Mouse (Mus musculus): Measurements from ENCODE around the gene March8. TPM values are rescaled to one million over a fixed set of nuclear protein-coding genes. Genes with fewer than 3 reads are reported as not detected.

March8 gene
- total RNA-seq, 2 experiments from 2014 or later, result 52.1 to 71.6 TPM

DNA sequence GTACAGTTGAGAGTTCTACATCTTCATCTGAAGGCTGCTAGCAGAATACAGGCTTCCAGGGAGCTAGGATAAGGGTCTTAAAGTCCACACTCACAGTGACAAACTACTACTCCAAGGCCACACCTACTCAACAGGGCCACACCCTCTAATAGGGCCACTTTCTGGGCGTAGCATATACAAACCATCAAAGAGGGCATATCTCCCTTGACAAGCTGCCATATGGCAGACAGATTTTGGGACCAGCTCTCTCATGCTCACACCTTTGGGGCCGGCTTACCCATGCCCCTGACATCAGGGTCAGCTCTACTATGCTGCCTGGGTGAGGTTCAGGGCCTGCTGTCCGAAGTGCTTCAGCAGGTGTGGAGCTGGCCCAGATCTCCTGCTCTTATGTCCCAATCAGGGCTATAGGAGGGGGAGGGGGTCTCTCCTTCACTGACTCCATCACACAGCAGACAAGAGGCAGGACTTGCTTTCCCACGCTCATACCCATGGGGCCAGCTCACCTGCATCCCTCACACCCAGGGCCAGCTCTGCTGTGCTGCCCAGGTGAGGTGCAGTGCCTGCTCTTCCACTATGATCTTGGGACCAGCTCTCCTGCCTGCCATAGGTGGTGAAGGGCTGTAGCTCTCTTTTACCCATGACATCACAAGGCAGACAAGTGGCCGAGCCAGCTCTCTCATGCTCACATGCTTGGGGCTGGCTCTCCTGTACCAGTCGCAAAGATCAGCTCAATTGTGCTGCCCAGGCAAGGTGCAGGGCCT lies 32.6 kb downstream of the March8 start:
- DNase-seq, result no peak

DNA sequence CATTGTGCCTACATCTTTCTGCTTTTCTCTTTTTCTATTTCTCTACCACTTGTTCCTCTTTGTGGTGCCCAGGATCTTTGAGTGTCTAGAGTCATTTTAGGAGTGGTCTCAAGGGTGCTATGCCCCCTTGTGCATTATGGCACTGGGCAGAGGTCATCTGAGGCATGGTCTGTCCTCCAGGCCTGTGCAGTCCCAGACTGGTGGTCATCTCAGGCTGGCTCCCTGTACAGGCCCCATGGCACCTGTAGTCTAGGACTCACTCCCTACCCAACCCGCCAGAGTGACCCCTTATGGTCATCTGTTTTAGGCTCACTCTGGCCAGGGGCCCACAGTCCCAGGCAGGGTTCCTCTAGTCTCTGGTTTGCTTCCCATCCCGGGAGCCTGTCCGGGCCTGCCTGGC lies 33.7 kb downstream of the March8 start:
- no peak for DNase-seq

DNA sequence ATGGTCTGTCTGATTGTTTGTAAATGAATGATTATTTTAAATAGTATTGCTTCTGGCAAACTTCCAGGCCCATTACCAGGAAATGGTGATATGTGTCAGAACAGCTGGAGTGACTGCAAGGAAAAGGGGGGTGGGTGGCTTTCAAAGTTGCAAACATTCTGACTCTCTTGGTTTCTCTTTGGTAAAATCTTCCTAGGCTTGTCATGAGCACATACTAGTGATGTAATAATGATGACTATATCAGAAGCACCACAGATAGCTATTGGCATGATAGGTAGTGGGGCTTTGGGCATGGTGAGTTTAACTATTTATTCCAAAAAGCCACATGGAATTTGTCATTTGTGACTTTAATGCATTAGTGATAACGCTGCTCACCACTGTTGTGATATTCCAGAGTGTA lies 36.3 kb downstream of the March8 start:
- DNase-seq, result no peak

GRCm38 (mm10) chr6:116374618-116375017 lies 36.8 kb downstream of the March8 start:
- no peak for DNase-seq

DNA sequence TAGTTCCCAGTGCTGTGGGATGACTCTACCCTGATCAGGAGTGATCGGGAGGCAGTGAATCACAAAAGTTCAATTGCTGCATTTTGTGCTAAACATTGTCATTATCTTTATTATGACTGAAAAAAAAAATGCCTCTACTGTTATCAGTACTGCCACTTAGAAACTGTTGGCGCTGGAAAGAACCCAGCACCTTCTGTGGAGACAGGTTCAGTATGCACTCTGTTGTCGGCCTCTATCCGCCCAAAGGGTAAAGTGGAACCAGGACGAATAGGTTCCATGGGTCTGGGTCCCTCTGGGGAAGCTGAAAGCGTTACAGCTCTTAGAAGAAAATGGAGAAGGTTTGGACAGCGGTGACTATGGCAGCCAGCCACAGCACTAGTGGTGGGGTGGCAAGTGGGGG lies 41.1 kb downstream of the March8 start:
- no peak for DNase-seq

- no peak for DNase-seq
These were observed 42.3 kb downstream of the March8 start for GRCm38 (mm10) chr6:116380157-116380556.

DNA sequence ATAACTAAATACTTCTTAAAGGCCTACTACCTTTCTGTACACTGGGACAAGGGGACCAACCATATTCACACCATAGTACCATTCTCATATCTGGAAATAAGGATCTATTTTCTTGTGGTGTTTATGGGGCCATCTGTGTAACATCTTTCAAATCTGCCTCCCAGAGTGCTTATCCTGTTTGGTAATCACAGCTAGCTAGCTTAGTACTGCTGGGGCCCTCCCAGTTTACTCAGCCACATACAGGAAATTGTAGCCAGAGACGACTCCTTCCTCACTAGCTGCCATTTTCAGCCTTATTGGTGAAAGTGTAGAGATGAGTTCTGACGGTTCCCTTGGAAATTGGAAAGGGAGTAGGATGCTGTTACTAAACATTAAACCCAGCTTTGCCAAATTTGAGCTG lies 43.8 kb downstream of the March8 start:
- no peak for DNase-seq

DNA sequence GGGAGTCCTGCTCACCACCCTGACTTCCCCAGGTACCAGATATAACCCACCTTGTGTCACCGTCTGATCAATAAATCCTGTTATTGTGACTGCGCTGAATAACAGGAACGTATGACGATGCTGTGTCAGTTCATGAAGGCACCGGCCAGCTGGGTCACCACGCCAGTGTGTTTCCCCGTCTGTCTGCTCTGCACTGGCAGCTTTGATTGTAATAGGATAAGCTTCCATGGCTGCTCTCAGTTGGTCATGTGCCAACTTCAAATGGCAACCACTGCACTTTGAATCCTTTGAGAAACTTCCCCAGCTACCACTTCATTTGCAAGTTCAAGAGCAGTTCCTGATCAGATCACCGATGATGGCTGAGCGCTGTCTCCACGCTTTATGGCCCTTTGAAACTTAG lies 45.8 kb downstream of the March8 start:
- DNase-seq, result no peak

- no peak for DNase-seq
These were observed 47.6 kb downstream of the March8 start for GRCm38 (mm10) chr6:116385194-116386044.

GRCm38 (mm10) chr6:116386045-116386415 lies 48.2 kb downstream of the March8 start:
- DNase-seq, result no peak

DNA sequence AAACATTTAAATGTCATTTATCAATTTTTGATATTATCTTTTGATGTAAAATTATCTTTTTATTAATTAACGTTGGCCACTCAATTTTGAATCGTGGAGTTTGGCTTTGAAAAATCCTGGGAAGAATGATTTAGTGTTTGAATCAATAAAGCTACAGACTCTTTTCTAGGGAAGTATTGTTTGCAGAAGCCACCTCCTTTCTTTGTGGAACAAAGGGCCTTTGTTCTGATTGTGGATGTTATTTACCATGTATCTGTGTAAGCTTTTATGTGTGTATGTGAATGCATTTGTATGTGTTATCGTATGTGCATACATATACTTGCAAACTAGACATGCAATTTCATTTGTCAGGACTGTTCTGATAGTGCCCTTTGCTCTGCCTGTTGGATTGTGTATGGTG lies 48.7 kb downstream of the March8 start:
- DNase-seq, result no peak

DNA sequence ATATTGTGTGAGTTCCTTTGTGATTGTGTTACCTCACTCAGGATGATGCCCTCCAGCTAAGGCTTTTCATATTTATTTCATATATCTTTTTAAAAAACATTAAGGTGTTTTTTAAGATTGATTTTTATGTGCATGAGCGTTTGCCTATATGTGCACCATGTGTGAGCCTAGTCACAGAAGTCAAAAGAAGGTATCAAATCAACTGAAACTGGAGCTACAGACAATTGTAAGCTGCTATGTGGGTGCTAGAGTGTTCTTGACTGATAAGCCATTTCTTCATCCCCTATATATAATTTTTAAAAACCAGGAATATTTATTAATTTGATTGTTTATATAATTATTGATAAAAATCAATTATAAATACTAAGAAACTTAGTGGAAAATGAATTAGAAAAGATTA lies 50.2 kb downstream of the March8 start:
- no peak for DNase-seq

GRCm38 (mm10) chr6:116389481-116389880 lies 51.7 kb downstream of the March8 start:
- DNase-seq, result no peak

- no peak for DNase-seq
These were observed 57.3 kb downstream of the March8 start for GRCm38 (mm10) chr6:116394916-116395648.

- DNase-seq, result no peak
These were observed 59.8 kb downstream of the March8 start for GRCm38 (mm10) chr6:116397621-116398020.

DNA sequence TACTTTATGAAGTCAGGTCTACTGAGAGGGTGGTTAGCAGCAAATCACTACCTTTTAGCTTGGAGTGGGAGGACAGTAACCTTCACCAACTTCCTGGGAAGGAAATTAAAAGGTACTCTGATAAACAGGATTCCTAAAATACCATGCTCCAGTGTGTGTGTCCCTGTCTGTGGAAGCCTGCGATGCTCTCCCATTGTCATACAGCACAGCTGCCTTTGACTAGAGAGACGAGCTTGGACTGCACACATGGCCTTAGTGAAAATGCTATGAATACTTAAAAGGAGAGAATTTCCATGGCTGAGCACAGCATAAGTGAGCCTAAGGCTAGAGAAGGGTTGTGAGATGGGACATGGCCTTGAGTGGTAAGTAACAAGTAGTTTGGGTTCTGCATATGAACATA lies 60.3 kb downstream of the March8 start:
- no peak for DNase-seq

GRCm38 (mm10) chr6:116401746-116402423 lies 64.1 kb downstream of the March8 start:
- DNase-seq, result no peak

- no peak for DNase-seq
These were observed 64.6 kb downstream of the March8 start for GRCm38 (mm10) chr6:116402426-116402825.

GRCm38 (mm10) chr6:116405243-116405642 lies 67.4 kb downstream of the March8 start:
- no peak for DNase-seq

DNA sequence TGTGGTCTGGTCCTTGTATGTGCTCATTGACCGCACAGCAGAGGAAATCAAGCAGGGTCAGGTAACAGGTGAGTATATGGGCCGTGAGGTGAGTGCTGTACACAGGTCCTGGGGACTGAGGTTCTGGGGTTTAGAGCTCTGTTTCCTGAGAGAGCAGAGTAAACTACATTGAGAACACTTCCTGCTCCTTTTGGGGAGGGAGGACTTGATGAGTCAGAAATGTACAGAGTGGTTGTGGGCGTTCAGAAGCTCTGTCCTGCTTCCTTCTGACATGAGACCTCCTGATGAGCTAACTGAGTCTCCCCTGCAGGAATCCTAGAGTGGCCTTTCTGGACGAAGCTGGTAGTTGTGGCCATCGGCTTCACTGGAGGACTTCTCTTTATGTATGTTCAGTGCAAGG lies 67.9 kb downstream of the March8 start:
- DNase-seq, result no peak

- no peak for DNase-seq
These were observed 68.3 kb downstream of the March8 start for GRCm38 (mm10) chr6:116406152-116406551.

DNA sequence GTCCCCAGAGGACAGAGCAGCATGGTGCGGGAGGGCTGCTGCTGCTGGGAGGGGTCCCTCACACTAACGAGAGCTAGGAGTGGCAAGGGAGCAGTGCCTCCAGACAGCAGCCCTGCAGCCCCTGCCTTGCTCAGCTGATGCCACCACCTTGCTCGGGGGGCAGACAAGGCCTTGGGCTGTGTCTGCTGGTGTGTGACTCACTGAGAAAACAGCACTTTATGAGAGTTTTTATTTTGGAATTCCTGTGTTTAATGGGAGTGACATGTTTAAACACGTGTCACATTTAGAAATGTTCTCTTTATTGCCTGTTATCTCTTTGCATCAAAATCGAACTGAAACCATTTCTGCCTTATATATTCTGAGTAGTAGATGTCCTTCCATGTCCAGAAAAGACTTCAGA lies 68.9 kb downstream of the March8 start:
- DNase-seq, result peak; percentile 44 to 54

Measured in adrenal gland, postnatal 36 days (tissue).